Mouse (Mus musculus) retina, postnatal 1 day (tissue): Measurements from ENCODE around the gene Klhdc10.

ENCODE experiments used
- DNase-seq: peaks from one replicate; pipeline ENCODE4 v3.0.0-alpha.2; 2012

Gene Klhdc10

GRCm38 (mm10) chr6:30403465-30403864, 1.8 kb downstream of the Klhdc10 start:
- DNase-seq = peak; percentile 88

- DNase-seq = no peak
Observed at GRCm38 (mm10) chr6:30404671-30405070, 3.0 kb downstream of the Klhdc10 start.

DNA sequence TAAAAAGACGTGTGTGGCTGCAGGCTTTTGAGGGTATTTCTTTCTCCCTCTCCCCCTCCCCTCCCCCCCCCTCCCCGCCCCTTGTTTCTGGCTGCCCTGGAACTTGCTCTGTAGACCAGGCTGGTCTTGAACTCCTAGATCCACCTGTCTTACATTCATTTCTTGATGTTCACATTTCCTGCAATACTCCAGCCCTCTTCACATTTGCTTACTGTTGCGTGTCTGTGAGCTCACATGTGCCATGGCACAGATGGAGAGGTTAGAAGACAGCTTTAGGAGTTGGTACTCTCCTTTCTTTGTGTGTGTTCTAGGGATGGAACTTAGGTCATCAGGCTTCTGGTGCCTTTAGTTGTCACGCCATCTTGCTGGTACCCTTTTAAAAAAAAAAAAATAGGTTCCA, 6.6 kb downstream of the Klhdc10 start:
- DNase-seq = no peak

- DNase-seq = no peak
Observed at GRCm38 (mm10) chr6:30409399-30410093, 7.9 kb downstream of the Klhdc10 start.

GRCm38 (mm10) chr6:30411311-30411710, 9.6 kb downstream of the Klhdc10 start:
- DNase-seq = no peak

- DNase-seq = no peak
Observed at GRCm38 (mm10) chr6:30416126-30416525, 14.5 kb downstream of the Klhdc10 start.

GRCm38 (mm10) chr6:30416801-30417200, 15.1 kb downstream of the Klhdc10 start:
- no peak for DNase-seq

DNA sequence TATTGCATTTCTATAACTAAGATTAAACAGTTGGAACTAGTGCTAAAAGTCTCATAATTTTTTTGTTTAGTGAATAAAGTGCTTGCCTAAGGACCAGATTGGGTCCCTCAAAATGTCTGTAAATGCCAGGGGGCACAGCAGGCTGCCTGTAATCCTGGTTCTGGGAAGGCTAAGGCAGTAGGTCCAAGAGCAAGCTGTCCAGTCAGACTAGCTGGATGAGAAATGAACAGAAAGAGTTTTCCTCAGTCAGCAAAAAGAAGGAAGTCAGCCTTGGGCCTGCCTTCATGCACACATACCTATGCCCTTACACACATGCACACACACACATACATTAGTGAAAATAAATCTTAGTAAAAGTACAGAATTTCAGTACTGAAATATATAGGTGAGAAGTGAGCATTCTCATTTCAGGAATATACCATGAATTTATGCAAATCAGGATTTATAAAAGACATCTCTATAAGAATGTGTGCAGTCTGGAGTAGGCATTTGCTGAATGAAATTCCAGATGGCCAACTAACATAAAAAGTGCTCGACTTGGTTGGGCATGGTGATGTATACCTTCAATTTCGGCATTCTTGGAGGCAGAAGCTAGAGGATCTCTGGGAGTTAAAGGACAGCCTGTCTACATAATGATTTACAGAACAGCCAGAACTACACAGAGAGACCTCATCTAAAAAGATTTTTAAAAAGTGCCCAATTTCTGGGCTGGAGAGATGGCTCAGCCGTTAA, 31.0 kb downstream of the Klhdc10 start:
- DNase-seq = no peak

DNA sequence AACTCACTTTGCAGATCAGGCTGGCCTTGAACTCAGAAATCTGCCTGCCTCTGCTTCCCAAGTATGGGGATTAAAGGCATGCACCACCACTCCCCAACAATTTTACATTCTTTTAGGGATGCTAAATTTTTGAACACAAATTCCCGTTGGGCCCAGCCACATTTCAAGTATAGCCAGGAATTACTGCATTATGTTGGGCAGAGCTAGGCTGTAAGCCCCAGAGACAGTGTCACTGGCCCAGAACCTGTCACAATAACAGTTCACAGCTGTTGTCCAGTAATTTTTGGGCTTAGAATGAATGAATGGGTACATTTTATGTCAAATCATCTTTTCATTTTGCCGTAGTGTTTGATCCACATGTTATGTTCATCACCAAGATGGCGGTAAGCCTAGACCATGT, 34.8 kb downstream of the Klhdc10 start:
- no peak for DNase-seq

- DNase-seq = no peak
Observed at GRCm38 (mm10) chr6:30437054-30437453, 35.4 kb downstream of the Klhdc10 start.

- no peak for DNase-seq
Observed at GRCm38 (mm10) chr6:30439576-30439975, 37.9 kb downstream of the Klhdc10 start.

- DNase-seq = no peak
Observed at GRCm38 (mm10) chr6:30456991-30457390, 55.3 kb downstream of the Klhdc10 start.

DNA sequence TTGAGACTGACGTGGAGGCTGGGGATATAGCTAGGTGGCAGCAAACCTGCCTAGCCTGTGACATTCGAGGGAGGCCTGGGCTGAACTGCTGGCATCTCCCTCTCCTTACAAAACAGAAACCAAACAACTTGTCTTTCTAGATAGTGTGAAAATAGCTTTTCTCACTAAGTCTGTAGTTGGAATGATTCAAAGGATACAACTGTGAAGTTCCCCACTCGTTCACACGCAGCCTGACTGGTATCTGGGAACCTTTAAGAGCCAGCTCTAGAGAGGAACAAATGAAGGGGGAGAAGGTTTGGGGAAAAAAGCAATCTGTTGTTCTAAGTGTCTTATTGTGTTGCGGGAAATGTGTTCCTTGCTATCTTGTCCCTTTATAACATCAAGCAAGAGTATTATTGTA, 57.0 kb downstream of the Klhdc10 start:
- DNase-seq = no peak

DNA sequence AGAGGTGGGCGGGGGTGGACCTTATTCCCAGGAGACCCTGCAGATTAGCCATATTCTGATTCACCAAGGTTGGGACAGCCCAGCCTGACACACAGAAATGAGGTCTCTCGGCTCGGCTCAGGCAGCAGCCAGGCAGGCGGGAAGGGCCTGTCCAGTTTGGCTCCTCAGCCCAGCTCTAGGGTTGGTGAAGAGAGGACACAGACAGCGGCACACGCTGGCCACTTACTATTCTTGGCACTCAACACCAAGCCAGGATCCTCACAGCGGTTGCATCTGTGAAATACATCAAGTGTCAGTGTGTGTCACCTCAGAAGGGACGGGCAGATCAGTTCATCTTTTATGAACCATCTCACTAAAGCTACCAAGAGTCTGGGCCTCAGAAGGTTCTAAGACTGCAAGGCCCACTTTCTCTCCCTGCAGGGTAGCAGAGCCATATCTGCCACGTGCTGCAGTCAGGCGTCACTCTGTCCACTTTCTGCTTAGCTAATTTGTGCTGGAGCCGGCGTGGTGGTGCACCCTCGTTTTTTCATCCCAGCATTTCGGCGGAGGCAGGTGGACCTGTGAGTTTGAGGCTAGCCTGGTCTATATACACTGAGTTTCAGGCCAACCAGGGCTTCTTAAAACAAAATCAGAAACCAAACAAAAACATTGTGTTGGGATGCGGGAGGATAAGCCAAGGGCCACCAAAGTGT, 57.5 kb downstream of the Klhdc10 start:
- no peak for DNase-seq

GRCm38 (mm10) chr6:30459811-30460749, 58.4 kb downstream of the Klhdc10 start:
- DNase-seq = peak; percentile 89

- peak; percentile 92 for DNase-seq
Observed at GRCm38 (mm10) chr6:30460750-30461446, 59.2 kb downstream of the Klhdc10 start.

DNA sequence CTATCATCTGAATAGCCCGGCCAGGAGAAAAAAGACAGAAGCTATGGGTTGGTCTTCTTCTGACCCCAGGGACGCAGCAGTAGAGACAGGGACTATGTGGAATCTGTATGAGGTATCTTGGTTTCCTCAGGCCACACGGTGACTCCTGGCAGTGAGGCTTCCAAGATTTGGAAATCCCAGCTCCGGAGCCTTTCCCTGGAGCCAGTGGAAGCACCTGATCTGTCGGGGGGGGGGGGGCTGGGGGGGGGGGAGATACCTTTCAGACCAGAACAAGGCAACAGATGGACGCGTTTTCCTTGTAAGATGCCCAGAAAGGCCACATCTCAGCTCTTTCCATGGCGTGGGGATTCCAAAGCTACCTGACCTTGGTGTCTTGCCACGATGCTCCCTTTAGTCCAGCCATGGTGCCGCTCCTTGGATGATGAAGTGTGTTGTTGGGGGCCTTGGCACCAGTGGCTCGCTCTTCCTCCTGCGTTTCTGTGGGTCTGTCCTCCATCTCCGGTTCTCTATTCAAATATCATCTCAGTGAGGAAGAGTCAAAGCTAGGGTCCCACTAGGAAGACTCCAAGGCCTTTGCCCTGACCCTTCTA, 60.2 kb downstream of the Klhdc10 start:
- no peak for DNase-seq

DNA sequence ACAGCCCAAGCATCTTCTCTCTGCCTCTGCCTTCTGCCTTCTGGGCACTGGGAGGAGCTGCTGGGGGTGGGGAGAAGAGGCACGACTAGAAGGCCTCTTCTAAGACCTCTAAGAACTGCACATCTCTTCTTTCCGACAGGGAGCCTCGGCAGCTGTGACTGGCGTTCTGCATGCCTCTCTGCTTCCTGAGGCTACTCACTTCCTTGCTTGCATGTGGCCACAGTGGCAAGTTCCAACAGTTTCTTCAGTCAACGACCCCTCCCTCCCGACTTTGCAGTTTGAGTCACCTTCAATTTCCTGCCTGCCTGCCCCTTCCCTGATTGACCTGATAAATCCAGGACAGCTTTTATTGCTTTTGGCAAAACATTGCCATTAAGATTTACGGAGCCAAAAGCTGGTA, 61.2 kb downstream of the Klhdc10 start:
- no peak for DNase-seq

- no peak for DNase-seq
Observed at GRCm38 (mm10) chr6:30465586-30465985, 63.9 kb downstream of the Klhdc10 start.

- DNase-seq = no peak
Observed at GRCm38 (mm10) chr6:30468058-30468457, 66.4 kb downstream of the Klhdc10 start.

DNA sequence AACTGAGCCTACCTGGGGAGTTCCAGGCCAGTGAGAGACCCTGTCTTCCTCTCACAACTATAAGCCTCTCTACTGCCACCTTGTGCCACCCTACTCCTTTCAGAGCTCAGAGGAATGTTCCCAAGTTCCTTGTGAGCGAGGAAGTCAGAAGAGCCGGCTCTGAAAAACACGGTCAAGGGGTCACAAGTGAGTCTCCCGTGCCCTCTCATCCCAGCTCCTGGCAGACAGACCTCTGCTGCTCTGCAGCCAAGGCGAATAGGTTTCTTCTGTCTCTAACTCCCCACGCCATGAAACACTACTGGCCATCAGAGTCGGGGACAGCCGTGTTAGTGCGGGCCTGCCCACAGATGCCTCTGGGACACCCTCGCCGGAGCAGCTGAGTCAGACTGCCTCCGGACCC, 67.0 kb downstream of the Klhdc10 start:
- peak; percentile 71 for DNase-seq

DNA sequence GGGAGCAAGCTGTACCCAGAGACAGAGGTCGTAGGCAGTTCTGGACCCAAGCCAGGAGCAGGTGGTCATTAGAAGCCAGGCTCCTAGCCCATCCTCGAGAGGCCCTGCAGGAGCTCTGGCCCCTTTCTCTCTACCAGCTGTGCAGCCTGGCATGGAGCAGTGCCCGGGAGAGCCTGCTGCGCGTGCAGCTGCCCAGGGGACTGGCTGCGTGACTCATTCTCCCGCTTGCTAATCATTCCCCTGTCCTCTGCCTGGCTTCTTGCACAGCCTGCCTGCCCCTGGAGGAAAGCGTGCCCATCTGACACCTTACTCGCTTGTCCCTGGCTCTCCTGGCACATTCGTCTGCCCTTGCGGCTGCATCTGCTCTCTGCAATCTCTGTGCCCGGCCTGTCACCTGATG, 67.7 kb downstream of the Klhdc10 start:
- peak; percentile 76 for DNase-seq
